Mouse (Mus musculus): ENCODE results near the gene Fmo4.
A peak's percentile ranks its signal among the peaks of the same experiment; 100 is the strongest.

The Fmo4 gene

DNA sequence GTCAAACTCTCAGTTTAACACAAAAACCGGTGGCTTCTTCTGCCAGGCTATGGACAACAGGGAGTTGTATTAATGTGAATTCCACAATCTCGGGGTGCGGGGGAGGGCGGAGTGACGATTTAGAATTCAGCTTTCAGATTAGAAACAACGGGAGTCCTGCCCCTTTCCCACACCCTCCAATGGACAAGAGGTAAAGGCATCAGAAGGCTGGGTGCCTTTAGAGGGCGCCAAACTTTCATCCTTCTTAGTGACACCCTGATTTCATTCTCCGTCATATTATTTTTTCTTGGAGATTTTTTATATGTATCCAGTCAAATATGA, at the start of gene Fmo4:
Gene Fmo4, minus strand, starts transcription at position 137 of the 321 bp plus-strand sequence.
- DNase-seq, result peak; percentile 72

DNA sequence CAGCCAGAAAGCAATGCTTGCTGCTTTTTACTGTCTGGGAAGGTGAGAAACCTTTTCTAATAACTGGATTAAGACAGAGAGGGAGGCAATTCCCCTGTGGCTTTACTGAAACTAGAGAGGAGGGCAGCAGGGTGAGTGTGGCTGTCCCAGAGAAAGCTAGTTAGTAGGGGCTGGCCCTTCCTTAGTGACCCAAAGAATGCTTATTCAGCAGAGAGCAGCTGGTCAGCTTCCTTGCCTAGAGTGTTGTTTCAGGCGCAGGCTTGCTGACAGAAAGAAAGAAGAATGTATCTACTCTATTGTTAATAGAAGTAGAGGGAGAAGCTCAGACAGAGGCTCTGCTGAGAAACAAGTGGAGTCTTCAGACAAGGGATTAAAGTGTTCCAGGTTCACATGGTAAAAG, 48.6 kb upstream of the Fmo4 start:
- DNase-seq, result no peak

DNA sequence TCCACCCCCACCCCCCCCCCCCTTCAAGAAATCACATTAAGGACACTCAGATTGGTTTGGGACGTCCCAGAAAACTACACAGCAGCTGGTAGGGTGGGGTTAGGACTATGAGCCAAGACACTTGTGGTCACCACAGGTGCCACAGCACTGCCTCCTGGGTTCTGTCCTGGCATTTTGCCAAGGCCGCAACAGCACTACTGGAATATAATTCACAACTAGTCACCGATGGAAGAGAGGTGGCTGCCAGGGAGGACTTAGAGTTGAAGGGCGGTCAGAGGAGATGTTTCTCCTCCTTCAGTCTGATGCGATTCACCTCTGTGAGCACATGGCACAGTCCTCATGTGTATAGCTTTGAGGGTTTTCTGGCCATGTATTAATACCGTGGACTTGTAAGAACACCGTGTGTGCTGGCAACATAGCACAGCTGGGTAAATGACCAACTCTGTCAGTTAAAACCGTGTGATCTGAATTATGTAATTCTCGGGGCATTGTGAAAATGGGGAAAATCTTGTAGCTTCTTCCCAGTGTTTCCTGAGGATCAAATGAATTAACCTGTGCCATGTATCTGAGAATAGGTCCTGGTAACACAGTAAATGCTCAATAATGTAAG, 46.3 kb upstream of the Fmo4 start:
- DNase-seq, result peak; percentile 64

DNA sequence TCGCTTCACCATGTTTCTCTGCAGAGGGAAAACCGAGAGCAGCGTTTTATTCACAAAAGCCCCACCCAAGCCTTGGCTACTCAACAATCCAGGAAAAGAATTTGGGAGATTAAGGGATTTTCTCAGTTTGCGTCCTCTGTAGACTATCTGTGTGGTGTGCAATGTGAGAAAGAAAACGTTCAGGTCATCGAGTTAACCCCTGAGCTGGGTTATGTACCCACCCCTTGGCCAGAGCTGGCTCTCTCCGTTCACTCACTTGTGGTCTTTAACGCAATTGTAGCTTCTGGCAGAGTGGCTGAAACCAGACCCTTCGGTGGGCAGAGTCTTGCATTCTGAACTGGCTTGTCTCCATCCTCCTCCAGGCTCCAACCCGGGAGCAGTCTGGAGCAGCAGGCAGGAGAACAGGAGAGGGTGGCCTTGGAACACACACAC, 45.8 kb upstream of the Fmo4 start:
- peak; percentile 48 for DNase-seq

DNA sequence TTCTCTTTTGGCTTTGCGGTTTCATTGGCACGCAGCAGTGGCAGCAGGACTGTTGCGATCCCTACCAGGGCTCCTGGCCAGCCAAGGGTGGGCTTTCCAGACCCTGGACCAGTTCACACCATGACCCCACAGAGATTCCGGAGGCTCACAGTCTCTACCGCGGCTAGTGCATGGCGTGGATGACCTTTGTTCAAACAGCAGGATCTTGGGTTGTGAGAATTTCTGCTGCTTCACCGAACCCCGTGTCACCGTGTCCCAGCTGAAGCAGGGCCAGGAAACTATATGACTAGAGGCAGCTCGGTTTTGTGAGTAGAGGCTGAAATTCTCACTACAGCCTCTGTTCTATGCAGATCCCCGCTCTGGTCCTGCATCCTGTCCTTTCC, 45.0 kb upstream of the Fmo4 start:
- peak; percentile 55 for DNase-seq

DNA sequence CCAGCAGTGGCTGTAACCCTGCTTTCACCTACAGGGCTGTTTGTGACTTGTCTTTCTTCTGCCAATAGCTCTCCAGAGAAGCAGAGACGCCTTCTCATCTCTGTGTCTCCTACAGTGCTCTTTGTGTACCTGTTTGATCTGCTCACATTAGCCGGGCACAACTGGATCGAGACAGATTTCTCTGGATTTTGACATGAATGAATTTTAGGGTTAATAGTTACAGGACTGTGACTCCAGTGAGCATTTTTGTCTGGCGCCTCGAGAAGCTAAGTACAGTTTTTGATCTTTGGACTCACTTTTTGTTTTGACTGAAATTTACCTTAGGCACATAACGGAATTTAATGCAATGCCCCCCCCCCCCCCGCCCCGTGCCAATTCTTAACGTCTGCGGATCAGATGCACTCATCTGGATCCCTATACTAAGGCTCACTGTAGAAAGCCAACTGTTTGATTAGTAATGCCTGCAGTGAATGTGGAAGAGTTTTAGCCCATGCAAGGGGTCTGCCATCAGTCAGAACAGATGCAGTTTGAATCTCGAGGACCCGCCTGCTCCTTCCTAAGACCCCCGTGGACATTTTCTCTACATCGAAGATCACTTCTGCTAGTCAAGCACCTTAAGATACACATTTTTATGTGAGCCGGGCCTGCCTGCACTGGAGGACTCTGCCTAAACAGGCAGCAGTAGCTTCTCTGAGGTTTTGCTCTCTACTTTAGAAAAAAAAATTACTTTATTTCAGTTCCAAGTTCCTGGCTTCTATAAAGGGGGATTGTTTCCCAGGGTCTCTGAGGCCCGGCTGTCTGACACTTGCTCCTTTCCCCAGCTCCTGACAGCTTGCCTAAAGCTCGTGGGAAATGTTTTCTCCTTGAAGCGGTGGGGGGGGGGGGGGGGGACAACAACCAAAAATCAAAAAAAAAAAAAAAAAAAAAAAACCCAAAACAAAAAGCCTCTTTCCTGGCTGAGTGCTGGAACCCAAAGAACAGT, 44.3 kb upstream of the Fmo4 start:
- DNase-seq, result peak; percentile 78

DNA sequence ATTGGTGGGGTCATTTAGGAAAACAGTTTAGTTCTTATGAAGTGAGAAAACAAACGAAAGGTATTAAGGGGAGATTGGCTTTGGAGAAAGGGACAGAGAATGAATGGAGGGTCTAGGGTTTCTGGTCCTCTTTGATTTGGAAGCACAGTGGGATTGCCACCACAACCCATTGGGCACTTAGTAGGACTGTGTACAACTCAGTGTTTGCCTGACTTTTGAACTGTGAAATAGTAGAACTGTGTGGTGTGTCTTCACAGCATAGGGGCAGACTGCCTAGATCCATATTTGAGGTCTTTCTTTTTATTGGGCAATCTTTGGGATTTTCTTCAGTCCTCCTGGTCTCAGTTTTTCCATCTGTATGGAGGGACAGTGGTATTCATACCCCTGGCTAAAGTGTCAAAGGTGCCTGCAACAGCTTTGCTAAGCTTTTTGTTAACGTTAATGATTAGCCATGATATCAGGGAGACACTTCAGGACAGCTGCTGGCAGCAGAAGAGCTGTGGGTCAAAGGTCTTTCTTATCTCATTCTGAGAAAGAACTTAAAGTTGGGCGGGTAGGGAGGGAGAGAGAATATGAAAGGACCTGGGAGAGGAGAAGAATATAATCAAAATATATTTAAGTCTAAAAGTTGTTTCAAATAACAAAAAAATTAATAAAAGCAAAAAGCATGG, 40.2 kb upstream of the Fmo4 start:
- DNase-seq, result peak; percentile 63

DNA sequence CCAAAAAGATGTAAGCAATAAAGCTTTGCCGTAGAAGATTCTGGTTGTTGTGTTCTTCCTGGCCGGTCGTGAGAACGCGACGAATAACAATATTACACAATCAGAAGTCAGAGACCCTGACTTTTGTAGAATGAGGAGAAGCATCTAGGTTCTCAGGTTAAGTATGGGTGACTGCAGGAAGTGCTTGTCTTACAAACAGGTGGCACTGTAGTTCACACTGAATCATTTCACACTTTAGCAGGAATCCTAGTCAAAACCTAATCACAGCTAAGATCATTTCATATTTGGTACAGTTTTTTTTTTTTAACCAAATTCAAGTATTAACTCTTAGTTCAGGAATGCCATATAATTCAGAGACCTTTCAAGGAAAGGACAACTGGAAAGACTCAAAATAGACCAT, 33.8 kb upstream of the Fmo4 start:
- DNase-seq, result no peak

DNA sequence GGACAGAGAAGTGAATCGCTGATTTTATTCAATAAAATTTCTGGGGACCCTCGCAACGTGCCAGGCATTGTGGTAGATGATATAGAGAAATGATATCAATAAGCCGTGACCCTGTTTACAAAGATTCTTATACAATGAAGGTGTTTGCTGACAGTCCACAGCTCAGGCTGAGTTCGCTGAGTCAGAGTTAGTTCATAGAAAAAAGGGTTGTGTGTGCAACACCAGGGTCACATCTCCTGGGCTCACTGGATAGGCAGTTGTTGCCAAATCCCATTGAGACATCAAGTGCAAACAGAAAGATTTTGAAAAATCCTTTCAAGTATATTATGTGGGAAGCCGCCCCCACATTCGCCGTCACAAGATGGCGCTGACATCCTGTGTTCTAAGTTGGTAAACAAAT, 26.4 kb upstream of the Fmo4 start:
- DNase-seq, result no peak

DNA sequence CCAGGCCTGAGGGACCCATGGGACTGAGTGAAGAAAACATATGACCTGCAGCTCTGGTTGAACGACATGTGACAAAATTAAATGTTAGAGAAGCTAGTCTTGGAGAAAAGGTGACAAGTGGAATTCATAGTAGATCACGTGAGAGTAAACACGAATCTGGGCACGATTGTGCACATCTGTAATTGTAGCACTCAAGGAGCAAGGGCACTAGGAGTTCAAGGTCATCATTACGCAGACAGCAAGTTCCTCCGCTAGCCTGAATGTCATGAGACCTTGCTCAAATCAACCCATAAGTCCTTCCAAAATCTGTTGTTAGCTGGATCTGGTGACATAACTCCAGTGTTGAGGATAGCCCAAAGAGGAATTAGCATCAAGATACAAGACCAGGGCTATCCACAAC, 25.2 kb upstream of the Fmo4 start:
- no peak for DNase-seq

DNA sequence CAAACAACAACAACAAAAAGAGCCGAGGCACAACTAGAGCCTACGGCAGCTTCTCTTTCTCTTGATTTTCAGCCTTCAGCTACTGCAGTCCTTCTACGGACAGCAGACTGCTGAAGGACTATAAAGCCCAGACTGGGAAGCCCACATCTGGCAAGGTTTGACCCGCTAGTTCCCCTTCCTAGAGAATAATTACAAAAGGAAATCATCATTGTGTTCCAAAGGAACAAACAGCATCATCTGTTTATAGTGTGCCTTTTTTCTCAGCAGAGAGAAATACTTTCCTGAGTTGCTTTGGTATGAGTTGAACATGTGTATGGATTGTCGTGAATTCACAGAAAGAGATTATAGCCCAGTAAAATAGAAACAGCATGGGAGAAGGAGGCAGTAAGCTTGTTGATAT, 20.6 kb upstream of the Fmo4 start:
- no peak for DNase-seq

DNA sequence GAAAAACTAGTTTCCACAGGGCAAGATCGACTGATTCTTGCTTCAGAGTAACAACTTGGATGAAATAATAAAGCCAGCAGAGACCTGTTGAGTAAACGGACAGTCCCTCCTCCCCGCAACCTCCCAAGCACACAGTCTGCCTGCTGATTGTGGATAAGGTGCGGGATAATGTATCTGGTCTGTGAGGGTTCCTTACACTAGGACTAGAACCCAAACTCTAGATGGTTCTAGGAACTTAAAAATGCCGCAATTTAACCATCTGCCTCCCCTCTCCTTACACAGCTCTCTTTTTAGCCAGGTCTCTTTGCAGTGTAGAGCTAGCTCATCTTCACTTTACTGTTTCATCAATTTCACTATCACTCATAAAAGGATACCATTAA, 18.8 kb upstream of the Fmo4 start:
- no peak for DNase-seq

DNA sequence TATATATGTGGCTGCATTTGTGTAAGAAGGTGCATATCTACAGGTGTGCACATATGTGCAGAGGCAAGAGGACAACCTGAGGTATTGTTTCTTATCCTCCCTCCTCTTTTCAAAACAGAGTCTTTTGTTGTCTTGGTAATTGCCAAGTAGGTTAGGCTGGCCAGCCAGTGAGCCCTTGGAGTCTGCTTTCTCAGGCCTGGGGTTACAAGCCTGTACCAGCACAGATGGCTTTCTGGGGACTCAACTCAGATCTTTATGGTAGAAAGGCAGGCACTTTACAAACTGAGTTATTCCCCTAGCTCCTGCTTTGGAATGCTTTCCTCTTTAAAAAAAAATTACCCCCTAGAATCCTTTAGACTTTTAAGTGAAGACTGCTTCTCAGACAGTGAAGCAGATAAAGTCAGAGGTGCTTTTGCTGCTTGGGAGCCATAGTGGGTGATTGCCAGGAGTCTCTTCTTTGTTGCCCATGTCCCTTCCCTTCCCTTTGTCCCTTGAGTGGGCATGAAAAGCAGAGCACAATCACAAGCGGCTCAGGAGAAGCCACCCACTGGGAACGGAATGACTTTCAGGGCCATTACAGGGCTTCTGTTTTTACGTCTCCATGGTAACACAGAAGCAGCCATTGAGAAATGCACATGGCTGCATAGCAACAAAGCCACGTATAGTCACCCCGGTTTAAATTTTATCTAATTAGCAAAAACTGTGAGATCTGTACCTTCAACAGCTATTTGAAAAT, 18.2 kb upstream of the Fmo4 start:
- no peak for DNase-seq

DNA sequence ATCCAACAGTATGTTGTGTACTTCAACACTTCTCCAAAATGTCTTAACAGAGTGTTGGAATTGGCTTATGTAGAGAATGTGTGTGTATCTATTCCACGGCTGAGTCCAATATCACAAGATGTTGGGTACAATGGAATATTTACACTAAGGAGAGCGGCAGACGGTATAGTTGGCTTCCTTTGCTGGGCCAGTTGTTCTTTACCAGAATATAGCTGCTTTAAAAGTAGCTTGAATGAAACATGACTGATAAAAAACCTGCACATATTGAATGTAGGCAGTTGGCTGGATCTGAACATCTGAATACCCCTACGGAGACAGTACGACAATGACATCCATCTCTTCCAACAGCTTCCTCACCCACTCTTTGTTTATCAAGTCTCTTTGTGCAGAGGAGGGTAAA, 5.5 kb upstream of the Fmo4 start:
- DNase-seq, result no peak

DNA sequence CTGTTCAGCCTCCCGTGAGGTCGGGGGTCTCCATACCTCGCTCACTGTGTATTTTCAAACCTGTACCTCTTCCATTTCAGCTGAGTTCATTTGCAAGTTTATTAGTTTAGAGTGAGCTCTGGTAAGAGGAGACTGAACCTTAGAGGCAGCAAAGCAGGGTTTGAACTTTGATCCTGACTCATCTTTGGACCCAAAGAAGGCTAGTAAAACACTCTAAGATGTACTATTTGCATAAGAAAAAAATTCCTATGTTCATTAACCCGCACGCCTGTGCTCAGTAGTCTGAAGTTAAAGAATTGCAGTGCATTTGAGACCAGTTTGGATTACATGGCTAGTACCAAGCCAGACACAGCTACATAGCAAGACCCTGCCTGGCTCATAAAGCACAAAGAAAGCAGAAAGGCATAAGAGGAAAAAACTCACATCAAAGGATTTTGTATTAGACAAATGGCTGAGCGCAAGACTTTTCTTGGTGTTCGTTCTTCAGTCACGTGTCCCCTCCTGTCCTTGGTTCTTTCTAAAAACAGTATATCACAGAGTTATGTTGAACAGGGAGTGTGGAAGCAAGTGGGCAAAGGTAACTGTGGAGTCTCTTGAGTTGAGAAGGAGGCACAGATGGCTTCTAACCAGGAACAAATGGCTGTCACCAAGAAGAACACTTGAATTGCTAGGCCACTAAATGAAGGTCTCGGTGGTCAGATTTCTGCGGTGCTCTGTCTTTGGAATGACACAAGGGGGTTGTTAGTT, 1.8 kb upstream of the Fmo4 start:
- peak; percentile 78 for DNase-seq

DNA sequence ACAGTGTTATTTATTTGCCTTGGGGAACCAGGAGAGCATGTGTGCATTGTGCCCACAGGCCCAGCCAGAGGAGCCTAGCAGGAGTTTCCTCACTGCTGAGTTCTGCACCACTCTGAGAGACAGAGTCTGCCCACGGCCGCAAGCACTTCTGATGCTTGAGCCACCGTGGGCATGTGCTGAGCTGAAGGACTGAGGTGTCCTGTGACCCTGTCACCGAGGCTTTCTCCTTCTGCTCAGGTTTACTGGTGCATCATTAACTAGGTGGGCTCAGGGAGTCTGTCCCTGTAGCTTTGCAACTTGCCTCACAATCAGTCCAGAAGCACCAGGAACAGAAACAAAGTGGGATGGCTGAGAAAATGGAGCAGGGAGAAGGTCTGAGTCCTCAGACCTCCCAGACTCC, 1.2 kb upstream of the Fmo4 start:
- DNase-seq, result no peak

DNA sequence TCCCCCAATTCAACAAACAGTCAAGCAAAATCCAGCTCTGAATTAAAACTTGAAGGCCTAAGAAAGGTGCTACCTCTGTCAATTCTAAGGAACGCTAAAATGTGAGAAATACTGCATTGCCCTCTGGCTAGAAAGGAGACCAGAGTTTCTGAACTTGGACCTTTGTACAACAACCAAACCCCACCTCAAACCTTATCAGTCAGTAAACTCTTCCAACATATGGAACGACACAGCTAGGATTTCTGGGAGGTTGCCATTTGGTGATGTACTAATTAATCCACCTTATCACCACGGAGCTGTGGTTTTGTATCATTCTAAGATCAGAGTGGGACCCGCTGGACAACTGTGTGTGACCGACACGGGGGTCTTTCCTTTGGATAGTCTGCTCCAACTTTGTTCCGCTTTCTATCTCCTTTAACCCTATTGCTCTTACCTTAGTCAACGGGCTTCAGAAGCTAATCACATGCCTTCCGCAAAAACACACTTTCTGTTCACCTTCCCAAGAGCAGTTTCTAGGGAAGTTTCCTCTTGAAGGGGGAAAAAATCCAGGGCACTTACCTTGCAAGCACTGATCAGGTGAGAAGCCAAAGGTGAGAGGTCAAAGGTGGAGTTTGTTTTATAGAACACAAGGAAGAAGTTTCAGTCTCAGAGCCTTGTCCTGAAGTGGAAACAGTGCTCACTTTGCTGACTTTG, 483 bp downstream of the Fmo4 start:
- DNase-seq, result no peak

DNA sequence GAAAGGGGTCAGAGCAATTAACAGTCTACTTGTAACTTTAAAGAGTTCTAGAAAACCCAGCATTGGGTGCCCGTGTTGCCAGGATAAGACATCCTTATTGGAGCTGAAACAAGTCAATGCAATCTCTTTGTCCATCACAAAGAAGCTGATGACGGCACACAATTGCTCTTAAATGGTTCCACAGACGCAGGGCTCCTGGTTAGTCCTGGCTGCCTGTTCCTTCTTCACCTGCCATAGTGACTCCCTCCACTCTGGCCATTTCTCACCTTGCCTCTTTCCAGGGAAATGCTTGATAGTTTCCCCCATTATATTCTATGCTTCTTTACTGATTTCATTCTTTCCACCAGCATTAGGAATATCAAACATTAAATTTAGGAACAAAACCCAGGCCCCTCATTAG, 5.2 kb downstream of the Fmo4 start:
- no peak for DNase-seq

DNA sequence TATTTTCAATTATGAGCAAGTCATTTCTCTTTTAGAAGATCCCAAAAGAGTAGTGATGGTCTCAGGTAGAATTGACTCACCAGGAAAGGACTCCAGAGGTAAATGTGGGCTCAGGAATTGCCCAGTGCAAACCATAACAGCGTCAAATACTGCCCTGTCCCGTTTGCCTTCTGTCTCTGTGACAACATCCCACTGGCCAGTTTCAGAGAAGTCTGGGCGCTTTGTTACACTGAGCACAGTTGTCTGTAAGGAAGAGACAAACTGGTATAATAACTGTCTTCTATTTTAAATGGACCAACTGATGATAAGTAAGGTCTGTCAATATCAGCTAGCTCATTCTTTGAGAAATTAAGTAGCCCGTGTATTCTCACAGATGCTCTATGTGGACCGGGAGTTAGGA, 6.3 kb downstream of the Fmo4 start:
- DNase-seq, result no peak

DNA sequence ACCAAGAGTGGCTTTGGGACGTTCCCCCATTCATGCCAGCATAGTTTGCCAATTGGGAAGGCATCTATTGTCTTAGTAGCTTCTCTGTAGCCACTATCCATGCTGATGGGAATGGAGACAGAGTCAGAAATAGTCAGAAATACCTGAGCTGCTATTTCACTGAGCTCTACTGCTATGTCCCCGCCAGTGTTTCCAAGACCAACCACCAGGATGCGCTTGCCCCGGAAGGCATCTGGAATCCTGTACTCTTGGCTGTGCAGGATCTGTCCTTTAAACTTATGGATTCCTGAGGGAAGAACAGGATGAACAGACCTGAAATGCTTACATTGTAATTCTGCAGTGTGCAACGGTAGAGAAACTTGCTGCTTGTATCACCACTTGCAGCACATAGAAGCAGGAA, 8.8 kb downstream of the Fmo4 start:
- DNase-seq, result no peak

DNA sequence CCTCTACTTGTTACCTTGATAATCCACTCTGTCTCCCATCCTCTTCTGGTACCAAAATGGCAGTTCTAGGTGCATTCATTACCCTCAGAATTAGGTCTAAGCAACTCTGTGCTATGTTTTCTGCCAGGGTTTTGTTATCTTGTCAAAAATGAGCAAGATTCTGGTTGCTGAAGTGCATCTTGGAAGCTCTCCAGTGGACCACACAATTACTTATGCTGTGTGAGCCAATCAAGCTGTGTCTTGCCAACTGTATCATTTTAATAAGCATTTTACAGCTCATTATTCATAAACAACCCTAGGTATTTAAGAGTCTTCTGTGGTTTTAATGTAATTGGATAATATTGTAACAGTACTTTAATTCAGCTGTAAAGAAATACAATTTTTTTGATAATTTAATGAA, 17.3 kb downstream of the Fmo4 start:
- no peak for DNase-seq

Data from kidney, adult 11 months (tissue).